Mouse (Mus musculus) spleen, adult 18-20 months (tissue): ENCODE data around the gene Aamdc.

ENCODE experiments used
- DNase-seq, 2 experiments: peaks; one replicate each; pipeline ENCODE4 v3.0.0; 2022; ENCODE audit warnings: mixed read lengths in 2 of 2

Gene Aamdc

DNA sequence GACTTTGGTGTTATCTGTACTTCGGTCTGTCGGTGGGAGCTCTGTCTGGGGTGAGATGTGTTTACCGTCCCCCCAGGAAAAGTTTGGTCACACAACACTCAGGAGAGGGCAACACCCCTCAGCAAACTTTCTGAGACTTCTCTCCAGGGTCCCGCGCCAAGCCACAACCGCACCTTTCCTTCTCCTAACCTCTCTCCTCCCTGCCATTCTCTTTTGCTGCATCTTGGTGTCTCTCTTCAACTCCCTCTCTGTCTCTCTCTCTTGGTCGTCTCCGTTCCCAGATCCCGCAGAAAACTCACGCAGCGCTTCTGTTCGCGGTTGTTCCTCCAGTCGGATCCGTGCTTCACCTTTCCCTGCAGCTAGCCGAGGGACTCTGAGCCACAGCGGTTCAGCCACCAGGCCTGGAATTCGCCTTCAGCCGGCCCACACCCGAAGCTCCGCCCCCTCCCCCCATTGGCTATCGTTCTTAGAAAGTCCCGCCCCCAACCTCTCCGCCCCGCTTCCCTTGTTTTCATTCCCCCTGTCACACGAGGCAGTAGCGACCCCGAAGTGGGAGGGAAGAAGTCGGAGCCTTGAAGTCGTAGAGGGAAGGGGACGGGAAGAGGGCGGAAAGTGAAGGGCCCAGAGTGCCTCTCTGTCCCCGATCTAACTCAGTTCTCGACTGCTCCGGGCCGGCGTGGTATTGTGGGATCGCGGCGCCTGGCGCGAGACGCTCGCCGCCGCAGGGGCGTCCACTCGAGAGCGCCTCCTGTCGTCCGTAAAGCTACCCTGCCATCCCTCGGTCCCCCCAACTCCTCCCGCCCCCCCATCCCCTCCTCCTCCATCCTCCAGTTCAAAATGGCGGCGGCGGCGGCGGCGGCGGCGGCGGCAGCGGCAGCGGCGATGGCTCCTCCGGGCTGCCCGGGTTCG is at the start of gene Aamdc, which contains the start of gene Rsf1:
Aamdc (minus strand) TSS at position 431 of the 909 bp plus-strand sequence.
Rsf1 (plus strand) TSS at position 823 of the 909 bp plus-strand sequence.
- DNase-seq: peak; percentile 86 to 88

DNA sequence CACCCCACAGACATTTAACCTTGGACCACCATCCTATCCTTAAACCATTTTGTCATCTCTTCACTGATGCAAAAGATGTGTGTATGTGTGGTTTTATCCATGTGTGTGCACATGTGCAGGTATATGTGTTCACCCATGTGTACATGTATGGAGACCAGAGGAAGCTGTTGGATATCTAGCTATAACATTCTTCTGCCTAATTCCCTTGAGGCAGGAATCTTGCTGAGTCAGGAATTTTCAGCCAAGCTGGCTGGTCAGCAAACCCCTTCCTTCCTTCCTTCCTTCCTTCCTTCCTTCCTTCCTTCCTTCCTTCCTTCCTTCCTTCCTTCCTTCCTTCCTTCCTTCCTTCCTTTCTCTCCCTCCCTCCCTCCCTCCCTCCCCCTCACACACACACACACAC is 44.1 kb upstream of the Aamdc start:
- DNase-seq: no peak

DNA sequence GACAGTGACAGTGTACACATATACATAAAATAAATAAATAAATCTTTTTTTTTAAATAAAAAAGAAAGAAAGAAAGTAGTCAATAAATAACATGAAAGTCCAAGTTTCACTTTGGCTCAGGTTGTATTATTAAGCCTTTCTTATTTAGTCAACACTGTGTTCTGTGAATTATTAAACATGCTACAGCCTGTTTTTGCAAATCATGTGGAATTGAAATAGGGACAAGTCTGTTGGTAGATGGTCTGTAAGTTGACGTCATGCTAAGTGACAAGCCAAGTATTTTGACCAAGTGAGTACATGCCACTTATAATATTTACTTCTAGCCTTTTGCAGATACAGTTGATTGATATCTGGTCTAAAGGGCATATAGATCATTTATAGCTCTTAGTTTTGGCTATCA is 43.4 kb upstream of the Aamdc start:
- no peak for DNase-seq

DNA sequence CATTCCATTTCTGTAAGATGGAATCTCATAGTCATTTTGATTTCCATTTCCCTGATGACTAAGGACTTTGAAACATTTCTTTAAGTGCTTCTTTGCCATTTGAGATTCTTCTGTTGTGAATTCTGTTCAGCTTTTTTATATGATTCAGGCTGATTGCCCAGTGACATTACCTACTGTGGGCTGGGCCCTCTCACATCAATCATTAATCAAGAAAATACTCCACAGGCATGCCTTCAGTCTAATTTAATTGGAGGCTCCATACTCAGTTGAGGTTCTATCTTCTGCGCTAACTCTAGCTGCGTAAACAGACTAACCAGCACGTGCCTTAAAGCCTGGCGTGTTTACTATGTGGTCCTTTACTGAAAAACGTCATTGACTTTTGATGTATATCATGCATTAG is 42.0 kb upstream of the Aamdc start:
- no peak for DNase-seq

- DNase-seq: no peak
Measured at GRCm38 (mm10) chr7:97598548-97598947, 19.3 kb upstream of the Aamdc start.

DNA sequence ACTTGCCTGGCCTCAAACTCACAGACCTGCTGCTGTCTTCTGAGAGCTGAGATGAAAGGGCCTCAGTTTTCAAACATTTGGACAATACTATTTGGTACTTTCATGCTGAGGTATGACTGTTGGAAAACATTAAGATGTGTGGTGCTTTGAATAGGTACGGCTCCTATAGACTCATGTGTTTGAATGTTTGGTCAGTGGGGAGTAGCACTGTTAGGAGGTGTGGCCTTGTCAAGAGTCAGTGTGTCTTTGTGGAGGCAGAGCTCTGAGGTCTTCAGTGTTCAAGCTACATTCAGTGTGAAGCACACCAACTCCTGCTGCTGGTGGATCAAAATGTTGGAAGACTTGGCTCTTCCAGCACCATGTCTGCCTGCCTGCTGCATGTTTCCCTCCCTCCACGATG is 14.2 kb upstream of the Aamdc start:
- DNase-seq: no peak

DNA sequence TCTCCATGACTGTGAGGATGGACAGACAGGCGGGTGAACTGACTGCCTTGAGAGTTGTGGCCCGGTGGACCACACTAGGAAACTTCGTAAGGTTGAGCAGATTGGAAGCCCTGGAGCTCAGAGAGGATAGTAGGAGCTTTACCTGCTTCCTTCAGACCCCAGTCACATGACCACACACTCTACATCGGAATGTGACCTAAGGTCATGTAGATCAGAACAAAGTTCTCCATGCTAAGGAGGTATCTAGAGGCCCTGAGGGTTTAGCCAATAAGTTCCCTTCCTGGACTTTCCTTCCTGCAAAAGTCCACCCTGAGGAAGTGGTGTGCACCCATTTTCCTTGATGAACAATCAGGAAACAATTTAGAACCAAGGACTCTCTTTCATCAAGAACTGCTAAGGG is 13.1 kb upstream of the Aamdc start:
- DNase-seq: no peak

- no peak for DNase-seq
Measured at GRCm38 (mm10) chr7:97591336-97591735, 12.0 kb upstream of the Aamdc start.

GRCm38 (mm10) chr7:97590488-97590887 is 11.2 kb upstream of the Aamdc start:
- no peak for DNase-seq

DNA sequence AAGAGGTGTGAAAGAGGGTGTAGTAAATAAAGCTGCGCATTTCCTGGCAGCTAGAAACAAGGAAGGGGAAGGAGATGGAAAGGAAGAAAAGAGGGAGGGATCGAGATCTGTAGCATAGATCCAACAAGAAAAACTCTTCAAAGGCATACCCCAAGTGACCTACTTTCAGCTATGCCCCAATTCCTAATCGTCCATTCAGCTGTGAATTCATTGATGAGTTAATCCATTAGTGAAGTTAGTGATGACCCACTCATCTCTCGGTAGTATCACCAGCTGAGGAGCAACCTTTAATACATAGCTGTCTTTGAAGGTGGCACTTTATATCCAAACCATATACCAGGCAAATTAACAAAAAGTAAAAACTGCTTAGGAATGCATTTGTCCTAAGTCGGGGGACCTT is 9.2 kb upstream of the Aamdc start:
- no peak for DNase-seq

DNA sequence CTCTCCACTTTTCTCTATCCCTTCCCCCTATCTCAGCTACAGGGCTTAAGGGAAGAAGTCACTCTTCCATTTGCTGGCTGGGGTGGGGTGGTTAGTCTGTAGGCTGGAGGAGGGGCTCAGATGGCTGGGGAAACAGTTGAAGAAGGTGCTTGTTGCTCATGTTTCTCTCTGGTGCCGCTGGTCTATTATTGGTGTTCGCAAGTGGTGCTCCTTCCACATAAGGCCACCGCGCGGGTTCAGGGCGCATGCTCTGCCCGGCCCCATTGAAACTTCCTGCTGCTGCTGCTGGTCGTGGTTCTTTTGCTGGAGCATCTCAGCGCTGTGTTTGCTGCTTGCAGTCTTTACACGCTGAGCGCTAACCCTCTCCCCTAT is 1.5 kb upstream of the Aamdc start:
- DNase-seq: peak; percentile 78 to 79

- DNase-seq: peak; percentile 51 to 60
Measured at GRCm38 (mm10) chr7:97579976-97580842, 912 bp upstream of the Aamdc start.

- peak in 1 of 2 experiments; percentile 10 for DNase-seq
Measured at GRCm38 (mm10) chr7:97578361-97579066, 783 bp downstream of the Aamdc start.

DNA sequence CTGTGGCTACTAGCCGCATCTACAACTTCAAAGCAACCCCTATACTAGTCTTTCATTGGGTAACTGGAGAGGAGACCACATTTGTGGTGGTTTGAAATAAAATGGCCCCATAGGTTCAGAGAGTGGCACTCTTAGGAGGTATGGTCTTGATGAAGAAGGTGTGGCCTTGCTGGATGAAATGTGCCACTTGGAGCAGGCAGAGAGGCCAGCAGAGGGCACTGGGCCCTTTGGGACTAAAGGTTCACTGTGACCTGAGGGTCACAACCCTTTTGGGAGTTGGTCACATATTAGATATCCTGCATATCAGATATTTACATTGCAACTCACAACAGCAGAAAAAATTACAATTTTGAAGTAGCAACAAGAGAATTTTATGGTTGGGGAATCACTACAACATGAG is 8.9 kb downstream of the Aamdc start:
- no peak for DNase-seq

DNA sequence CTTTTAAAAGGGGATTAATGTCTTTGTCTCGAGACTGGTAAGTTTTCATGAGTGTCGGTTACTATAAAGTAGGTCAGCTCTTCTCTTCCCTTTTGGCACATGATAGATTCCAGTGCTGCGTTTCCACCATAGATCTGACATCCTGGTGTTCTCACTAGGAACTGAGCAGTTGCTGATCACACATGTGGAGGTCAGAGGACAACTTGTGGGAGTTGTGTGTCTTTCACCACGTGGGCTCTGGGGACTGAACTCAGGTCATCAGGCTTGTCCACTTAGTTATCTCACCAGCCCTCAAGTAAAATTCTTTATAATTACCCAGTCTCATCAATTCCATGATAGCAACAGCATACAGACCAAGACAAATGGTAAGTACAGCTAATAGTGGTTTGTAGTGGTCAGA is 9.9 kb downstream of the Aamdc start:
- no peak for DNase-seq

DNA sequence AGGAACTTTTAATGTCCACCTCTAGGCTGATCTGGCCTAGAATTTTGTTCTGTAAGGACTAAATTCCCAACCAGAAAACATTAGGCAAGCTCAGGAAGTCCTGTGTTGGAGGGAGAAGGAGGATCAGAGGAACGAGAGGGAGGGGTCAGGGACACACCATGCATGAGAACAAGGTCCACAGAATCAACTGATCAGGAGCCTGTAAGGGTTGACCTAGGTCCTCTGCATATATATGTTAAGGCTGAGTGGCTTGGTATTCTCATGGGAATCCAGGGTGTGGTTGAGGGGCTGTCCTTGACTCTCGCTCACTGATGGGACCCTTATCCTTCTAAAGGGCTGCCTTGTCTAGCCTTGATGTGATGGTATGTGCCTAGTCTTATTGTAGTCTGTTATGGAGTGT is 15.7 kb downstream of the Aamdc start:
- DNase-seq: no peak

DNA sequence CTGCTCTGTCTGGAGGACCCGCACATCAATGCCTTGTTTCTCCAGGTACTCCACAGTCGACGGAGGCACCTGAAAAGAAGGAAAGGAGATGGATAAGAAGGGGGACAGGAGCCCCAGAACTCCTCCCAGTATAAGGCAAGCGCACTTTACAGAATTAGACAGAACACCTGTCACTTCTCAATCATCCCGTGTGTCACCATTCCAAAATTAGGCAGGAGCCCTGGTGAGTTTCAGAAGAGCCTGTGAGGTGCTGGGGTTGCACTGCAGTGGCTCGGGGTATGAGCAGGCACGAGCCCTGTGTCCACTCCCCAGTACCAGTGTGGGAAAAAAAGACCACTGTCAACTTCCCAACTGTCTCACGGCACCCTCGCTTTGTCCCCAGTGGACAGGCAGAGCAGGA is 28.6 kb downstream of the Aamdc start:
- DNase-seq: no peak

GRCm38 (mm10) chr7:97549301-97549700 is 30.0 kb downstream of the Aamdc start:
- DNase-seq: no peak

DNA sequence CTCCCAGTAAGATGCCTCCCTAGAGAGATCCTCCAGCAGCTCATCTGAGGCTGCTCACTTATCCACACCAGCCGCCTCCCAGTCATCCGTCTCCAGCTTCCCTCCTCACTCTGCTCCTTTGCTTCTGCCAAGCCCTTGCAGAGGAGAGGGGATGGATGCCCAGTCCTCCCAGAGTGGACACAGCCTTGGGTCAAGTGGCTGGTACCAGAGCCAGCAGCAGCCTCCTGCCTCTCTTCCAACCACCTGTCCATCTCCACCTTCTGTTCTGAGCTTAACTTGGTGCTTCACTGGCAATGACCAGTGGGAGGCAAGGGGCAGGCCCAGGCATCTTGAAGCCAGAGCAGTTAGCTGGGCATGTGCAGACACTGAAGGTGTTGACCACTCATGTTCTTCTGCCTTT is 32.8 kb downstream of the Aamdc start:
- DNase-seq: no peak

- DNase-seq: no peak
Measured at GRCm38 (mm10) chr7:97536571-97536970, 42.7 kb downstream of the Aamdc start.

- DNase-seq: no peak
Measured at GRCm38 (mm10) chr7:97535531-97535930, 43.8 kb downstream of the Aamdc start.

DNA sequence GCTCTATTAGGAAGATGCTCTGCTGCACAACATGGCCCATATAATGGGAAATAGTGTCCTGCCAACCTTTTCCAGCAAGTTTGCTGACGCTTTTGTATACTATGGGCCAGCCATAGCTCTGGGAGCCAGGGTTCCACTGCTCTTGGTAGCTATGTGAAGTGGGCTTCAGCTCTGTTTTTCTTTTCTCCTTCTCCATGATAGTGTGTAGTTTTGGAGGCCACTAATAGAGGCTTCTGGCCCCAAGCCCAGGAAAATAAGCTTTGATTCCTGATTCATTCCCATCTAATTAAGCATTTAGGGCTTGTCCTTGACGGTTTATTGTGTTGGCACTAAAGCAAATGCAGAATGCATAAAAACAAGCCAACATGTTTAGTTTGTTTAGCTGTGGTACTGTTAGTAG is 59.4 kb downstream of the Aamdc start:
- no peak for DNase-seq

DNA sequence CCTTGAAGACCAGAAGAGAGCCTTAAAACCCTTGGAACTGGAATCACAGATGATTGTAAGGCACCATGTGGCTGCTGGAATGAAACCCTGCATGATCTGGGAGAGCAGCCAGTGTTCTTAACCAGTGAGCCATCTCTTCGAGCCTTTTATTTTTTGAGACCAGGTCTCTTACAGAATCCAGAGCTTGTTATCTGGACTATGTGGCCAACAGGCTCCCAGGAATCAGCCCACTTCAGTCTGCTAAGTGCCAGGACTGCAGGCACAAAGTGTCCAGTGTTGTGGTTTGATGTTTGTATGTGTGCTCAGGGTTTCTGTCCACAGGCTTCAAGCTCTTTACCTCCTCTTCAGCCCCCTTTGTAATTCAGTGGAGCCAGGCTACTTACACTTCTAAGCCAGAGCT is 64.5 kb downstream of the Aamdc start:
- no peak for DNase-seq
